Mouse (Mus musculus): Measurements from ENCODE around the gene Rfx7.

GRCm38 (mm10) chr9:72644418-72645110, 112.5 kb downstream of the Rfx7 start:
- TF ChIP-seq CTCF (conservative IDR thresholded peaks at IDR 0.05; ENCODE audit: low read length) (no peak), NANOG (IDR thresholded peaks at IDR 0.05; ENCODE audit: borderline replicate concordance, low read length) (no peak)

Data from E14TG2a.4 (cell line).